Mouse (Mus musculus): ENCODE data around the gene Adgrb3.

- TF ChIP-seq CTCF (IDR thresholded peaks at IDR 0.05; ENCODE audit: extremely low read depth, insufficient read depth, low read length) (no peak), POLR2A (IDR thresholded peaks at IDR 0.05; ENCODE audit: extremely low read depth, insufficient read depth, low read length) (no peak)
These were observed 251.7 kb downstream of the Adgrb3 start for GRCm38 (mm10) chr1:25577836-25578235.

All from cortical plate, adult 2 months (tissue).